Mouse (Mus musculus) kidney, postnatal 10 days (tissue): ENCODE measurements around the gene Sdc1.

Experiments
- DNase-seq: peaks from one replicate; pipeline ENCODE4 v3.0.0; 2021; ENCODE audit warnings: mixed read lengths

Gene Sdc1

DNA sequence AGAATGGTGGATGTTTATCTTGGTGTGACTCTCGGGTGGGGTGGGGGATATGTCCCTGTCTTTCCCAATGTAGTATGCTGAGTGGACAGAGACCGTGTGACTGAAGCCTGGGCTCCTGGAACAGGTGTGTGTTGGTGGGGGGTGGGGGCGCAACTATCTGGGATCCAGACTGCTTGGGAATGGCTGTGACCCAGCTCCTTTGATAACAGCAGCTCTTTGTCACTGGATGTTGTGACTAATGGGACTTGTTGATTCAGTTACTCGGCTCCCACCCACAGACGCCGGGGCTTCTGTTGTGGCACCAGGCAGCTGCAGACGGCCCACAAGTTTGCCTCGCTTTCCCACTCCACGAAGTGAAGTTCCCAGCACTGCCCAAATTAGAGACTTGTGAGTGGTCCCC lies 13.1 kb downstream of the Sdc1 start:
- no peak for DNase-seq

DNA sequence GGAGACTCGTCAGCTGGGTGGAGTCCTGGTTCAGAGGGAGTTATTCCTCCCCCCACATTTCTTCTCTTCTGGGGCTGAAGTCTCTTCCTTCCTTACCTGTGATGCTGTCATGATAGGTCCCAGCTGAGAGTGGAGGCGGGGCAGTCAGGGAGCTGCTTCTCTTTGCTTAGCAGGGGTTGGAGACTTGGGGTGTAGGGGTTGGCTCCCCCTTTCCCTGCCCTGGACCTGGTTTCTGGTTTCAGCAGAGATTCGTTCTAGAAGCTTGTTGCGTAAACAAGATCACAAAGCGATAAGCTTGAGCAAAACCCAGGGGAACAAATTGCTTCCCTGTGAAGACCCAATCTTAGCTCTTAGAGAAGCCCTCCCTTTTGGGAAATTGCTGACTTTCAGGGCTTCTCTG lies 15.4 kb downstream of the Sdc1 start:
- no peak for DNase-seq

GRCm38 (mm10) chr12:8786984-8787730 lies 16.0 kb downstream of the Sdc1 start:
- no peak for DNase-seq

DNA sequence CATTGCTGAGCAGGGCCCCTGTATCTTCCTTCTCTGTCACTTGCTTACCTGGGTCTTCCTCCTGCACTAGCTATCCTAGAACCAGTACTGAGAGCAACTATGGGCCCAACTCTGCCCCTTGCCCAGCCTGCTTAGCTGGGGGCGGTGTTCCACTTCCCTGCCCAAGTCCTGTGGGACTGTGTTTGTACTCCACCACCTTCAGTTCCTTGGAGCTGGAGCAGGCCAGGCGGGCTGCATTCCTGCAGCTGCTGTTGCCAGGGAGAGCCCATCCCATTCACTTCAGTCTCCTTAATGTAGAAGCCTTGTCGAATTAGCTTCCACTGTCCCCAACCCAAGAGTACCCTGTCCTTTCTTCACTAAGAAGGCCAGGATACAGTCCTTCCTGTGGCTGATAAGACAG lies 17.3 kb downstream of the Sdc1 start:
- no peak for DNase-seq

DNA sequence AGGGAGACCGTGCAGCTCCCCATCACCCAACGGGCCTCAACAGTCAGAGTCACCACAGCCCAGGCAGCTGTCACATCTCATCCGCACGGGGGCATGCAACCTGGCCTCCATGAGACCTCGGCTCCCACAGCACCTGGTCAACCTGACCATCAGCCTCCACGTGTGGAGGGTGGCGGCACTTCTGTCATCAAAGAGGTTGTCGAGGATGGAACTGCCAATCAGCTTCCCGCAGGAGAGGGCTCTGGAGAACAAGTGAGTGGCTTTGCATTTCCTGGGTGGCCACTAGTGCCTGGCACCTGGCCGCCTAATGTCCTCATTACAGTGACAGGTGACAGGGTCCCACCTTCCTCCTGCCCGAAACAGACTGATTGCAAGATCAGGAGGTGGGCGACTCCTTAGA lies 19.5 kb downstream of the Sdc1 start:
- DNase-seq: no peak

- no peak for DNase-seq
These were observed 22.4 kb downstream of the Sdc1 start for GRCm38 (mm10) chr12:8793410-8794051.

GRCm38 (mm10) chr12:8797936-8798335 lies 26.8 kb downstream of the Sdc1 start:
- DNase-seq: no peak

- DNase-seq: peak; percentile 48
These were observed 27.4 kb downstream of the Sdc1 start for GRCm38 (mm10) chr12:8798486-8799020.

DNA sequence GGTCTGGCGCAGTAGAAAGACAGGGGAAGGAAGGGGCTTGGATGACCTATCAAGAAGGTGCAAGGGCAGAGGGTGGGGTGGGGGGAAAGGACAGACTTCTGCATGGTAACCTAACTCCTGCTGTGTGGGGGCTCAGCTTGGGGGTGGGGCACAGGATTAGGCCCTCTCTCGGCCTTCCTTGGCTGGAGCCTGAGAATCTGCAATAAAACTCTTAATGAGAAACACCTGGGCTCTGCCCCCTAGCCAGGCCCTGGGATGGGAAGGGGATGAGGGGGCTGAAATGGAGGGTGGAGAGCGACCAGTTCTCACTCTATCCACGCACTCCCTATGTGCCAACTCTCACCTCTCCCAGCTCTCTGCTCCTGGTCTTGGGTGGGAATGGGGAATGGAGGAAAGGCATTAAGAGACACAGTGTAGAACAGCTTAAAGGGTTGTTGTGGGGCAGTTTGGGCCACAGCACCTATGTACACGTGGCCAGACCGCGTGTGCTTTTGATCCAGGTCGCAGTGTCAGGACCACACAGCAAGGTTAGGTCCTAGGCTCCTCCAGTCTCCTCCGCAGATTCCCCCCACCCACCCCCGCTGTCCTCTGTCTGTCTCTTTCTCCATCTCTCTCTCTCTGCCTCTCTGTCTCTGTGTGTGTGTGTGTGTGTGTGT lies 32.4 kb downstream of the Sdc1 start:
- DNase-seq: no peak

DNA sequence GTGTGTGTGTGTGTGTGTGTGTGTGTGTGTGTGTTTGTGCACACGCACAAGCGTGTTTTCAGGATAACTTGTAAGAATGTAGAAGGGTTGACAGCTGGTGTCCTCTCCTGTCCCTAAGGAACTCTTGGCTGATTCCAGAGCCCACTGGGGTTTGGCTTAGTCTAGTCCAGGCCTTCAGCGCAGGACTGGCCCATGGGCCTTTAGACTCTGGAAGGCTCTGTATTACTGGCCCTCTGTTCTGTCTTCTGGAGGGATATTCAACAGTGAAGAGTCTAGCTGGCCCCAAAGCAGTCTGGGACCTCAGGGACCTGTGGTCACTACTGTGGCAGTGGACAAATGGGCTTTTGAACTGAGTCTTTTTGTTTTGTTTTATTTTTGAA lies 32.9 kb downstream of the Sdc1 start:
- no peak for DNase-seq

GRCm38 (mm10) chr12:8804934-8805722 lies 34.0 kb downstream of the Sdc1 start:
- no peak for DNase-seq

- no peak for DNase-seq
These were observed 38.0 kb downstream of the Sdc1 start for GRCm38 (mm10) chr12:8809086-8809485.

- no peak for DNase-seq
These were observed 38.5 kb downstream of the Sdc1 start for GRCm38 (mm10) chr12:8809626-8810025.

DNA sequence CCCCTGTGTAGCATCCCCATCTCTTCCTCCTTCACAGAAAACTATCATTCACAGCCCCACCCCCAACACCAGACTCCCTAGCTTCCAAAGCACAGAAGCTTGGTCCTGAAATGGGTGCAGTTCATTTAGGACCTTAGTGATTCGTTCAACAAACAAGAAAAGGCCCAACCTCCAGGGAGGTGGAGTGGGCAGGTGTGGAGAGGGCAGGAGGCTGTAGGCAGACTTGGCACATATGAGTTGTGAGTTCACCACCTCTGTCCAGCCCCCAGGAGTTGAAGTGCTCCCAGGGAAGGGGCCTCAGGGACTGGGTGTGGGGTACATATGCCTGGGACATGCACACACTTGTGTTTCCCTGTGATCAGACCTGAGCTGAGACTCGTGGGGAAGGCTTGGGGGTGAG lies 39.8 kb downstream of the Sdc1 start:
- DNase-seq: no peak

- peak; percentile 82 for DNase-seq
These were observed 40.3 kb downstream of the Sdc1 start for GRCm38 (mm10) chr12:8811441-8811871.

- no peak for DNase-seq
These were observed 40.9 kb downstream of the Sdc1 start for GRCm38 (mm10) chr12:8811894-8812560.

DNA sequence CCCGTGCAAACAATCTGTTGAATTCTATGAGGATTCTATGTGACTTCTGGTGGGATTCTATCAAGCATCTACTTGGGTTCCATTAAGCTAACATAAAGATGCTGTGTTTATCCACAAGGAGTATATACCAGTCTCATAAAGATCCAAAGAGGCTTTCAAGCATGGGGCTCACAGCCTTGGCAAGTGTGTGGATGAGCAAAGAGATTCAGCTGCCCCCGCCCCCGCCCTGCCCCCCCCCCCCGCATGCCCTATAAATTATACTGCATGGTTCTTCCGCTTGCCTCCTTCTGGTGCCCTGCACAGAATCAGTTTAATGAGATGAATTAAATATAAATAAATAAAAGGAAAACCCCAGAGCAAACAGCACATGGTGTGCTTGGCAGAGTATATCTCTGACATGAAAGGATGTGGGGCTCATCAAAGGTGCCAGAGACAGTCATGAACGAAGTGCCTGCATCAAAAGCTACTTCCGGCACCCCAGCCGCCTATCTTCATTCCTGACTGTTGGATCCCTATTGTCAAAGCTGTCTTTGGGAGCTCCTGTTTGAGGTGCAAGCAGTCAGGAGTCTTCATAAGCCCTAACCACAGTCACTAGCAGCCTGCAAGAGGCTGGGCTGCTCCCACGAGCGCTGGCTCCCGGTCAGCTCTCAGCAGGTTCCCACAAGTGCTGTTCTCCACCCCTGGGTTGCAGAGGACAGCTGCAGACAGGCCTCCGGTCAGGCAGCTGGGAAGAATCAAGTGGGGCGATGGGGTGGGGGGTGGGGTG lies 46.5 kb downstream of the Sdc1 start:
- DNase-seq: peak; percentile 83

DNA sequence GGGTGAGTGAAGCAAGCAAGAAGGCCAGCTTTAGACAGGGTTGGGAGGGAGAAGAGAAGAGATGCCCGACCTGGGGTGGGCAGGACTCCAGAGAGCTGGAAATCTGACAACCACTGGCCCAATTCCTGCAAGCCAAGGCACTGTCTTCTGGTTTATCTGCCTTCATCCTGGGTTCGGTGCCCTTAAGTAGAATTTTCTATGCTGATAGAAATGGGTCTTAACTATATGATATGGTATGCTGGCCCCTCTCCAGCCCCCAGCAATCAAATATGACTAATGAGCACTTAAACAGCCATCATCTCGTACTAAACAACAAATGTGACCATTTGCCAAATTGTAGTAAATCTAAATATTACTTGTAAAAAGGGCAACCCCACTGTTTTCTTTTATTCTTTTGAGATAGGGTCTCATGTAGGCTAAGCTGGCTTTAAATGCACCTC lies 47.1 kb downstream of the Sdc1 start:
- peak; percentile 47 for DNase-seq

DNA sequence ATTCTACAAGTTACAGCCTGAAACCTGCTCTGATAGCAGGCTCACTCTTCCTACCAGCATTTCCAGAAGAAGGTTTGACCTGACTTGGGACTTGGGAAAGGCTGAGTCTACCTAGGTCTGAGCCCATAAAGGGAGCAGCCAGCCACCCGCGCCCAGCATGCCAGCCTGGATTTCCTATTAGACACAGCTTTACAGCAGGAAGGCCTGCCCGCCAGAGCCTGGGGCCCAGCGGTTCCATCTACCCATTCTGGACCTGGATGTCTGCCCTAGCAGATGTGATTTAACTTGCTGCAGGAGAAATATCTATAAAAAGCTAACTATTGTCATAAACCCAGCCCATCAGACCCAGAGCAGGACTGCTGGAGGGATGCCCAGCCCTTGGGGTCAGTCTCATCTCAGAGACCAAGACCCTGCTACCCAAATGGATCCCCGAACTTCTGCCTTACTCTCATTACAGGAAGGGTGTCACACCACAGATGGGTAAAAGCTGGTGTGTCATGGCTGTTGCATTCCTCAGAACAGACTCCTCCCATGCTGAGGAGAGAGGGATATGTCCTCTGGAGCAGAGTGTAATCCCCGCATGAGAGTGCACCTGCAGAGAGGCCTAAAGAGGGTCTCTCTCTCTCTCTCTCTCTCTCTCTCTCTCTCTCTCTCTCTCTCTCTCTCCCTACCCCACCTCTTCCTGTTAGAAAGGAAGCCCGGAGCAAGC lies 54.0 kb downstream of the Sdc1 start:
- peak; percentile 45 for DNase-seq

- no peak for DNase-seq
These were observed 56.0 kb downstream of the Sdc1 start for GRCm38 (mm10) chr12:8827014-8827715.
